Mouse (Mus musculus) thymus, postnatal 25 days (tissue): ENCODE measurements at regions not wholly inside any gene's neighbourhood (a gene's known extent, or its start where the extent isn't known, plus 50 kb on each side); places are given as distances from the start of the nearest gene placed in this dataset.

Experiments used
- DNase-seq: peaks from one replicate; pipeline ENCODE4 v3.0.0; 2022

GRCm38 (mm10) chr6:111621684-111622480 is 651.7 kb upstream of the Lmcd1 start:
- DNase-seq, result no peak

- no peak for DNase-seq
Observed at GRCm38 (mm10) chr6:111622481-111623139, 650.9 kb upstream of the Lmcd1 start.

GRCm38 (mm10) chr6:111623140-111623497 is 650.4 kb upstream of the Lmcd1 start:
- no peak for DNase-seq

- no peak for DNase-seq
Observed at GRCm38 (mm10) chr6:111625501-111625900, 648.1 kb upstream of the Lmcd1 start.

GRCm38 (mm10) chr6:111652736-111653135 is 620.8 kb upstream of the Lmcd1 start:
- DNase-seq, result no peak

- DNase-seq, result no peak
Observed at GRCm38 (mm10) chr6:111659957-111660356, 613.6 kb upstream of the Lmcd1 start.

GRCm38 (mm10) chr6:111664603-111665002 is 609.0 kb upstream of the Lmcd1 start:
- DNase-seq, result no peak

GRCm38 (mm10) chr6:111684911-111685310 is 588.6 kb upstream of the Lmcd1 start:
- no peak for DNase-seq

GRCm38 (mm10) chr6:111702864-111703263 is 570.7 kb upstream of the Lmcd1 start:
- no peak for DNase-seq

GRCm38 (mm10) chr6:111708277-111708676 is 565.3 kb upstream of the Lmcd1 start:
- no peak for DNase-seq

- no peak for DNase-seq
Observed at GRCm38 (mm10) chr6:111725969-111726368, 547.6 kb upstream of the Lmcd1 start.

GRCm38 (mm10) chr6:111730381-111730780 is 543.2 kb upstream of the Lmcd1 start:
- no peak for DNase-seq

- no peak for DNase-seq
Observed at GRCm38 (mm10) chr6:111733926-111734325, 539.6 kb upstream of the Lmcd1 start.

GRCm38 (mm10) chr6:111738983-111739382 is 534.6 kb upstream of the Lmcd1 start:
- DNase-seq, result no peak

GRCm38 (mm10) chr6:111781710-111782481 is 491.7 kb upstream of the Lmcd1 start:
- DNase-seq, result no peak

- no peak for DNase-seq
Observed at GRCm38 (mm10) chr6:111808611-111809010, 464.9 kb upstream of the Lmcd1 start.

- no peak for DNase-seq
Observed at GRCm38 (mm10) chr6:111813982-111814603, 459.5 kb upstream of the Lmcd1 start.

GRCm38 (mm10) chr6:111815150-111815549 is 458.4 kb upstream of the Lmcd1 start:
- DNase-seq, result no peak

- no peak for DNase-seq
Observed at GRCm38 (mm10) chr6:111820265-111820664, 453.3 kb upstream of the Lmcd1 start.

GRCm38 (mm10) chr6:111844321-111844835 is 429.2 kb upstream of the Lmcd1 start:
- no peak for DNase-seq

GRCm38 (mm10) chr6:111866101-111866598 is 407.4 kb upstream of the Lmcd1 start:
- no peak for DNase-seq

GRCm38 (mm10) chr6:111882557-111882956 is 391.0 kb upstream of the Lmcd1 start:
- no peak for DNase-seq

GRCm38 (mm10) chr6:111883946-111884345 is 389.6 kb upstream of the Lmcd1 start:
- no peak for DNase-seq
